Mouse (Mus musculus): ENCODE measurements around the gene Mark2.

- TF ChIP-seq CTCF (IDR thresholded peaks at IDR 0.05; ENCODE audit: control insufficient read depth, insufficient read depth, low read length) (peak; percentile 25; the same call in 1 of the 2 replicates), POLR2A (IDR thresholded peaks at IDR 0.05; ENCODE audit: borderline replicate concordance, control insufficient read depth, low read depth, low read length) (no peak)
Observed at GRCm38 (mm10) chr19:7273486-7273885, 68.2 kb downstream of the Mark2 start.
